Mouse (Mus musculus): ENCODE results near the gene Slc25a38.
A peak's percentile ranks its signal among the peaks of the same experiment; 100 is the strongest.

Gene Slc25a38

DNA sequence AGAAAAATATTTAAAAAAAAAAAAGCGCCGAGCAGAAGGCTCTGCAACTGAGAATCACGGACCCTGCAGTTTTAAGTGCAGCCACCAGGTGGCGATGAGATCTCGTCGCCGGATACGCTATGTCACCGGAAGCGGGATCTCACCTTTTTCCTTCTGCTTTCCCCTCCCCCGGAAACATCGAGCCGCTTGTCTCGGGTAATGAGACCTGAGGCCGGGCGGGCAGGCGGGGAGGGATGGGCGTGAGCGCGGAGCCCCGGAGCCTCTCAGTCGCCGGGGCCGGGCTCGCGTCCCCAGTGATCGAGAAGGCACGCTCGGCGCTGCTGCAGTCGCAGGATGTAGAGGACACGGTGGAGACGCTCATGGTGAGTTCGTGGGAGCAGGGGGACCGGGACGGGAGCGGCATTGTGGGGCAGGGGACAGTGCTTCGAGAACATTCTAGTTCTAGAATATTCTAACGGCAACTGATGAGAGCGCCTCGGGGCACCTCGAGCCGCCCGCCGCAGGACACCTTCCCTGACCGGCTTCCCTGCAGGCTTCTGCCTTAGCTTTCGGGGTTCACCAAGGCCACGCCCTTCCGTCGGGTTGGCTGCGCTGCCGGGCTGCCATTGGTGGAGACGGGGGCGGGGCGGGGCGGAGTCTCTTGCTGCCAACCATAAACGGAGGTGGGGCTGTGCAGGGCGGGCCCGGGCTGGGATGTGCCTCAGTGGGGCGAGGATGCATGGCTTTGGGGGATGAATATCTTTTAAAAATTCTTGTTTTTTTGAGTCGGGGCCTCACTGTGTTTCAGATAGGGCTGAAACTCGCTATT, at the start of gene Slc25a38:
TSS of gene Slc25a38 (plus strand) at position 164 of the 808 bp plus-strand sequence.
- peak; percentile 95 for DNase-seq (ENCODE audit: low read depth, low spot score)

DNA sequence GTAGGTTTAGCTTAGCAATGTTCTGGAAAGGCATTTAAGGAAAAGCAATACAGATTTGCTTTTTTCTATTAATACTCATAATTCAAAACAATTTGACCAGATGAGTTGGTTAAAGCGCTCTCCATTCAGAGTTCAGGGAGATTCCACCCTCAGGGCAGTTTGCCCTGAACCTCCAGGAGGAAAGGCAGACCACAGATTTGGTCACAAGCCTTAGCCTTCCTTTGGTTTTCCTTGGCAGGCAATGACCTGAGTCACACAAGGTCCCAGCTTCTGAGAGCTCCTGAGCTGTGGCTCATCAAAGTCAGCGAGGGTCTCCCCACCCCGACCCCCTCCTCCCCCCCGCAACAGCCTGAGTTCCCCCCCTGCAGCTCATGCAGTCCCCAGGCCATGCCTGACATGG, 45.9 kb upstream of the Slc25a38 start:
- DNase-seq (ENCODE audit: low read depth, low spot score): no peak

- DNase-seq (ENCODE audit: low read depth, low spot score): no peak
Observed at GRCm38 (mm10) chr9:120067609-120068008, 42.6 kb upstream of the Slc25a38 start.

DNA sequence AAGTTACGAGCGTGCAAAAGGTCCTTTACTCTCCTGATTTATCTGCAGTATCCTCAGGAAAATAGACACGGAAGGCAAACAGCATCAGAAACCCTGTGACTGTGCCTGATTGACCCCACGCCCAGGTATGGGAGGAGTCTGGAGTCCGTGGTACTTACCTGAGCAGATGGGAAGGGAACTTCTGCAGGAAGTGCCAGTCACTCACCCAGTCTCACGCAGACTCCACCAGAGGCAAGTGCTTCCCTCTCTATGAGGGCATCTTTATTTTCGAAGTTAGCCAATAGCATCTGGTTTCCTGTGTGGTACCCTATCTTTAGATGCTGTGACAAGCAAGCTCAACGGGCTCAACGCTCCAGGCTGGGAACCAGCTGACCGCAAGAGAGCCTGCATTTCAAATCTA, 42.1 kb upstream of the Slc25a38 start:
- DNase-seq (ENCODE audit: low read depth, low spot score): no peak

GRCm38 (mm10) chr9:120069779-120070178, 40.4 kb upstream of the Slc25a38 start, which contains the start of gene Cx3cr1:
Gene Cx3cr1, minus strand, starts transcription at chr9:120069879.
- no peak for DNase-seq (ENCODE audit: low read depth, low spot score)

DNA sequence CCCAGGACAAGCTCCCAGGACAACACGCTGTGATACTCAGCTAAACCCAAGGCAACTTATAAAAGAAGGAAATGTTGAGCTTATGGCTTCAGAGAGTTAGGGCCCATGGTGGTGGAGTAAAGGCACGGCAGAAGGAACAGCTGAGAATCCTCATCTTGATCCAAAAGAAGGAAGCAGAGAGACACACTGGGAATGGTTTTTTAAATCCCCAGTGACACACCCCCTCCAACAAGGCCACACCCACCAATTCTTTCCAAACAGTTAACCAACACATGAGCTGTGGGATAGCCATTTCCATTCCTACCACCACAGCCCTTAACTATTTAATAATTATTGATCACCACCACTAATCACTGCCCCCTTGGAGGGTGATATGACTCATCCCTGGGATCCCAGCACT, 38.9 kb upstream of the Slc25a38 start:
- DNase-seq (ENCODE audit: low read depth, low spot score): no peak

GRCm38 (mm10) chr9:120073169-120073568, 37.0 kb upstream of the Slc25a38 start:
- DNase-seq (ENCODE audit: low read depth, low spot score): peak; percentile 16

DNA sequence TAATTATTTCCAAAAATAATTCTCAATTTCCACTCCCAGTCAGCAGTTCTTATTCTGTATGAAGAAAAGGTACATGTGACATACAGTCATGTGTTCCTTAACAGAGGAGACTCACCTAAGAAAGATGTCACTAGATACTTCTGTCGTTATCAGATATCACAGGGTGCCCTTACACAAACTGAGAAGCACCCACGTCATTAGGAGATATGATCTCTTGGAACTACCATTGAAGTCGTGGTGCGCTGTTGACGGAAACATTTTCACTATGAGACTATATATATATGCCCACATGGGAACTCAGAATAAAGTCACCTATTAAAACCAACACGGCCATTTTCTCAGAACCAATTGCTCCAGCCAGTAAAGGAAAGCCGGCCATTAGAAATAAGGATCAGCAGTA, 35.7 kb upstream of the Slc25a38 start:
- DNase-seq (ENCODE audit: low read depth, low spot score): no peak

- no peak for DNase-seq (ENCODE audit: low read depth, low spot score)
Observed at GRCm38 (mm10) chr9:120078241-120078640, 31.9 kb upstream of the Slc25a38 start.

GRCm38 (mm10) chr9:120079901-120080300, 30.3 kb upstream of the Slc25a38 start:
- no peak for DNase-seq (ENCODE audit: low read depth, low spot score)

DNA sequence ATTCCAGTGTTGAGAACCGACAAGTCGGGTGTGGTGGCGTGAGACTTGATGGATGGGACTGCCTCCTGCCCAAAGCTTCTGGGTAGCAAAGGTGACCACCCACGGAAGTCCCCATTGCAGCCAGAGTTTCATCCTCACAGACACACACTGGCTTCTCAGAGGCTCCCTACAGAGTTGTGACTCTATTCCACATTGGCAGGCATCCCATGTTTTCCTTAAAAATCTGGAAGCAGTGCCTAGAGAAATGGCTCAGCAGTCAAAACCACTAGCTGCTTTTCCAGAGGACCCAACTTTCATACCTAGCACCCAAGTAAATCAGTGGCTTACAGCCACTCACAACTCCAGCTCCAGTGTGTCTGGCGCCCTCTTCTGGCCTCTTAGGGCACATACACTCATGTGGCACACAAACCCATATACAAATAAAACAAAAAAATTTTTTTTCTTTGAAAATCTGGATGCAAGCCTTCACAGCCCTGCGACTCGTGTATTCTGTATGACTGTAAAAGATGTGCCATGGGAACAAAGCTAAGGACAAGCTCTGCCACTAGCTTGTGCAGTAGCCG, 29.5 kb upstream of the Slc25a38 start:
- DNase-seq (ENCODE audit: low read depth, low spot score): no peak

DNA sequence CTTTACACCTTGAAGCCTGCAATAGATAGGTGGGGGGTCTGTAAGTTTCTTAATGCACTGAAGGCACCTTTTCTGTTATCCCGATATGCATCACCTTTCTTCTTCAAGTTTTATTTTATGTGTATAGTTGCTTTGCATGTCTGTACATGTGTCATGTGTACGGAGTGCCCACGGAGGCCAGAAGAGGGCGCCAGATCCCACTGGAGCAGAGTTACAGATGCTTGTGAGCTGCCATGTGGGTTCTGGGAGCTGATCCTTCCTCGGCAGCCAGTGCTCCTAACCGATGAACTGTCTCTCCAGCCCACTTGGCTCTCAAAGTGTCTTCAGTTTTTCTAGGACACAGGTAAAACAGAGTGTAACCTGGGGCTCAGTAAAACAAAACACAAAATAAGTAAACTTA, 28.9 kb upstream of the Slc25a38 start:
- DNase-seq (ENCODE audit: low read depth, low spot score): no peak

DNA sequence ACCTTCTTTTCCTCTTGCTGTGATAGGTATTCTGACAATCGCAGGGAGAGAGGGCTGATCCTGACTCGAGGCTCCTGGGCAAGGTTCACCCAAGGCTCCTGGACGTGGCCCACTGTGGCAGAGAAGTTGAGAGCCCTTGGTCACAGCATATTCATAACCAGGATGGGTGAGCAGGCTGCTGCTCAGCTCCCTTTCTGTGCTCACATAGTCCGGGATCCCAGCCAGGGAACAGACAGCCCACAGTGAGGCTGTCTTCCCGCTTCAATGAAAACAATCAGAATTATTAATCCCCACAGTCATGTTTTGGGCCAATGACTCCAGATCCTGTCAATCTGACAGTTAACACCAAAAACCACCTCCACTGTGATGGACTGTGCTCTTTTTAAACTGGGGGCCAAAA, 28.2 kb upstream of the Slc25a38 start:
- DNase-seq (ENCODE audit: low read depth, low spot score): no peak

GRCm38 (mm10) chr9:120082691-120083090, 27.5 kb upstream of the Slc25a38 start:
- no peak for DNase-seq (ENCODE audit: low read depth, low spot score)

GRCm38 (mm10) chr9:120083158-120083894, 26.8 kb upstream of the Slc25a38 start:
- DNase-seq (ENCODE audit: low read depth, low spot score): no peak

DNA sequence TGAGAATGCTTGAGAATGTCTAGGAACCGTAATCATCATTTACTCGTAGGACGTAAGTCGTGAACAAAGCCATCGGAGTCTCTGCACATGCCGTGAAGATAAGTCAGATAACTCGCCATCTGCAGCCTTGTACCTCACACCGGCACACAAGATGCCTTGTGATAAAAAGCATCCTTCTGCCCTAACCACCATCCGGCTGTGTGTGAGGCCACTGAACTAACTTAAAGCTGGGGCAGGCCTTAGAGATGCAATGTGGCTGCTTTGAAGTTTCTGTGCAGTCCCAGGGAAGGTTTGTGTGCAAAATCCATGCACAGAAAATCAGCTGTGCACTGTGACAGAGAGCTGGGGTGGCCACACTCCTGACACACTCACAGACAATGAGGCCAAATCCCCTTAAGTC, 25.8 kb upstream of the Slc25a38 start:
- DNase-seq (ENCODE audit: low read depth, low spot score): no peak

GRCm38 (mm10) chr9:120089125-120089524, 21.0 kb upstream of the Slc25a38 start:
- no peak for DNase-seq (ENCODE audit: low read depth, low spot score)

DNA sequence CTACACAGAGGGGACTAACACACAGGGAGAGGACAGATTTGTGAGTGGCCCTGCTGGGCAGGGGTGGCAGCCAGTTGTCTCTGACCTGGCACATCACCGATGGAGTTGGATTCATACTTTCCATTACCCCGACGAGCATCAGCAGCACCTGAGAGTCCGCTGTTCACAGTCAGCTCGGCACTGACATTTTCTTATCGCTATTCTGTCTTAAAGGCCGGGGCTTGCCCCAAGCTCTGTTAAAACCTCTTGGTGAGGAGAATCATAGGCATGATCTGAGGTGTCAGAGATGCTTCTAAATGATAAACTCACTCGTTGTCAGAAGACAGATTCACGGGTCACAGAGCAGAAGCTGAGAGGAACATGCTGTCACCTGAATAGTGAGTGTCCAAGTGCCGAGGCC, 19.1 kb upstream of the Slc25a38 start:
- no peak for DNase-seq (ENCODE audit: low read depth, low spot score)

GRCm38 (mm10) chr9:120091696-120092238, 18.4 kb upstream of the Slc25a38 start, which contains the start of gene Ccr8:
Gene Ccr8, plus strand, starts transcription at chr9:120092114.
- no peak for DNase-seq (ENCODE audit: low read depth, low spot score)

DNA sequence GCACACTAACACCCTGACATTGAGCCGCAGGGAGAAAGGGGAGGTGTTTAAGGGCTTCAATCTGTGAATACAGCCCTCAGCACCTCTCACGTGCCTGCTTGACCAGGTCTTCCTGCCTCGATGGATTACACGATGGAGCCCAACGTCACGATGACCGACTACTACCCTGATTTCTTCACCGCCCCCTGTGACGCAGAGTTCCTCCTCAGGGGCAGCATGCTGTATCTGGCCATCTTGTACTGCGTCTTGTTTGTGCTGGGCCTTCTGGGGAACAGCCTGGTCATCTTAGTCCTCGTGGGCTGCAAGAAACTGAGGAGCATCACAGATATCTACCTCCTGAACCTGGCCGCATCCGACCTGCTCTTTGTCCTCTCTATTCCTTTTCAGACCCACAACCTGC, 16.5 kb upstream of the Slc25a38 start:
- DNase-seq (ENCODE audit: low read depth, low spot score): no peak

- DNase-seq (ENCODE audit: low read depth, low spot score): no peak
Observed at GRCm38 (mm10) chr9:120095886-120096285, 14.3 kb upstream of the Slc25a38 start.

GRCm38 (mm10) chr9:120098682-120099081, 11.5 kb upstream of the Slc25a38 start:
- DNase-seq (ENCODE audit: low read depth, low spot score): no peak

Measured in c-Kit-negative CD71-positive TER-119-positive erythroid progenitor cells, embryonic 14.5 days (primary cell).